Mouse (Mus musculus) limb, embryonic 12.5 days (tissue): ENCODE measurements at regions not wholly inside any gene's neighbourhood (a gene's known extent, or its start where the extent isn't known, plus 50 kb on each side); places are given as distances from the start of the nearest gene placed in this dataset.
A peak's percentile ranks its signal among the peaks of the same experiment; 100 is the strongest.

ENCODE experiments used
- ATAC-seq: fragments of 200-750 bp; cut with Nextera tagmentation; 2 replicates; pipeline ENCODE4 v1.8.0; 2017; ENCODE audit warnings: low read depth, moderate TSS enrichment; ENCODE audit not compliant: insufficient number of reproducible peaks, insufficient read depth, low FRiP score, low TSS enrichment
- H3K27ac ChIP-seq: fragments of 300-500 bp; sonication (generic); 2 replicates; pipeline ENCODE4 v1.5.1; 2016; ENCODE audit warnings: mild to moderate bottlenecking, moderate library complexity
- H3K27me3 ChIP-seq: fragments of 300-500 bp; sonication (generic); 2 replicates; pipeline ENCODE4 v1.6.1; 2016; ENCODE audit warnings: mild to moderate bottlenecking, moderate library complexity
- H3K36me3 ChIP-seq: fragments of 300-500 bp; sonication (generic); 2 replicates; pipeline ENCODE4 v1.6.1; 2016; ENCODE audit warnings: mild to moderate bottlenecking, moderate library complexity
- H3K4me1 ChIP-seq: fragments of 300-500 bp; sonication (generic); replicated peaks from 2 replicates; pipeline ENCODE4 v1.6.1; 2016
- H3K4me2 ChIP-seq: fragments of 300-500 bp; sonication (generic); 2 replicates; pipeline ENCODE4 v1.6.1; 2016; ENCODE audit warnings: mild to moderate bottlenecking, moderate library complexity
- H3K4me3 ChIP-seq: fragments of 300-500 bp; sonication (generic); replicated peaks from 2 replicates; pipeline ENCODE4 v1.5.1; 2016; ENCODE audit warnings: mild to moderate bottlenecking
- H3K9ac ChIP-seq: fragments of 300-500 bp; sonication (generic); replicated peaks from 2 replicates; pipeline ENCODE4 v1.6.1; 2016; ENCODE audit warnings: mild to moderate bottlenecking, moderate library complexity
- H3K9me3 ChIP-seq: fragments of 300-500 bp; sonication (generic); 2 replicates; pipeline ENCODE4 v1.6.1; 2016; ENCODE audit warnings: mild to moderate bottlenecking, moderate library complexity
- WGBS: fragments of 180-500 bp; shearing (Covaris S2); methylation state at CpG from one replicate; pipeline ENCODE4 v1.1.7; 2016; 5-methylcytosine and 5-hydroxymethylcytosine counted together

DNA sequence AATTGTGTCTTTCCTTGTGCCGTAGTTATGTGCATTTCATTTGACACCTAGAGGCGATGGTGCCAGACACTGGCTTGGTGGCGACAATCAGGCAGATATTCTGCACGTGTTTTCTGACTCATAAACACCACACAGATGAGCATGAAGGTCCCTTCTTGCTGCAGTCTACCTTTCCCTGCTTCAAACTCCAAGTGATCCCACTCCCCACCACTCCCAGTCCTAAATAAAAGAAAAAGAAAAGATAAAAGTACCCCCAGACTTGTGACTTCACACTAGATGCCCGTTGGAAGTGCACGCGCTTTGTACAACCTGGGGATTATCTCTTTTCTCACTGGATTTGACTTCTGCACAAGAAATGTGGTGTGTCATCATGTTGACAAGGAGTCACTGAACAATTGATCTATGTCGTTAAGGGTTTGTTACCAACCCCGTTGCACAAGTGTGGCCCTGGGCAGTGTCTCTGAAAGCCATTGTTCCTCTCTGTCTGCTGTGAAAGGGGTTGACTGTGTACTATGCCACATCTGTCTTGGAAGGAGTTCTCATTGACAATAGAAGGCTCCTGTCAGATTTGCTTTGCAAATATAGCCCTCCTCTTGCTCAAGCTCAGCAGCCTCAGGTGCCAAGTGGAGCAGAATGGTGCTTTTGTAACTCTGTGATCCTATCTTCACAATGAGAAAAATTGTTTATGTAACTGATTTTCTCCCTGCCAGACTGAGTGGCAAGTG is 140.1 kb downstream of the Ppp4r2 start:
- peaks cover 60% of the 10 kb centered on the region for H3K4me1 ChIP-seq
- WGBS: 84% methylated on average over 9 of the region's 9 CpGs
- no peak overlapping the region for H3K27ac ChIP-seq
- no peaks in the 10 kb centered on the region for H3K36me3 ChIP-seq
- no peak overlapping the region for H3K9ac ChIP-seq
- no peaks in the 10 kb centered on the region for H3K9me3 ChIP-seq
- no peak overlapping the region for H3K4me2 ChIP-seq
- peaks cover 13% of the 10 kb centered on the region for H3K27me3 ChIP-seq
- no peak overlapping the region for H3K4me3 ChIP-seq
- ATAC-seq: no peak

GRCm38 (mm10) chr6:100974716-100975115 is 141.3 kb downstream of the Ppp4r2 start:
- Histone ChIP-seq H3K9me3 (no peaks in the 10 kb centered on the region), H3K36me3 (no peaks in the 10 kb centered on the region), H3K27ac (no peak overlapping the region; the same call in 1 of the 2 replicates), H3K4me1 (peaks cover 67% of the 10 kb centered on the region), H3K4me3 (no peak overlapping the region), H3K9ac (no peak overlapping the region), H3K4me2 (no peak overlapping the region), H3K27me3 (peaks cover 7% of the 10 kb centered on the region; the same call in 1 of the 2 replicates)
- ATAC-seq: no peak
- WGBS: 92% methylated on average over 5 of the region's 5 CpGs

- no peak overlapping the region for H3K9ac ChIP-seq
- 19% methylated on average over 6 of the region's 6 CpGs for WGBS
- H3K9me3 ChIP-seq: no peaks in the 10 kb centered on the region
- no peak overlapping the region for H3K4me3 ChIP-seq
- H3K27ac ChIP-seq: peak overlapping the region; percentile 74
- 0 out of 2 replicates have a peak, but pooled peaks cover 2% of the 10 kb centered on the region for H3K27me3 ChIP-seq
- H3K4me1 ChIP-seq: peaks cover 63% of the 10 kb centered on the region
- H3K4me2 ChIP-seq: peak overlapping the region; percentile 31
- no peaks in the 10 kb centered on the region for H3K36me3 ChIP-seq
- ATAC-seq: peak; percentile 88
Measured at GRCm38 (mm10) chr6:100975835-100976234, 142.4 kb downstream of the Ppp4r2 start.

DNA sequence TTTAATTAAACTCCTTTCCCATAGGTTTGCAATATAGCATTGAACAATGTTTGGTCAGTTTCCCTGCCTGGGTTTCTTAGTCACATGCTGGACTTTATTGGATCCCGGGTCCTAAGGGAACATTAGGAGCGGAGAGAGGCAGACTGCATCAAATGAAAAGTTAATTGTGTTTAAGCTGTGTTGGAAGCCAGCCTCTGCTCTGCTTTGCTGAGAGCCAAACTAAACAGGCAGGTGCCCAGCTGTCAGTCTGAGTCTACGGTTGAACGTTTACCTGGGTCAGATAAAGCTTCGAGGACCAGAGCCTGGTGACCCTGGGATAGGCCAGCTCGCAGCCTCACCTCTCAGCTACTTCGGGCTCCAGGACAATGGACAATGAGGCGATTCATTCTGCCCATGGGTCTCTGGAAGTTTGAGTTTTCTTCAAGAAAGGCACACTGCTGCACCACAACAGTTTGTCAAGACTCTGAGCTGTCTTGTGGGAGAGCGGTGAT is 143.8 kb downstream of the Ppp4r2 start:
- no peak overlapping the region for H3K4me3 ChIP-seq
- ATAC-seq: peak; percentile 64
- 33% methylated on average over 9 of the region's 9 CpGs for WGBS
- no peak overlapping the region for H3K9ac ChIP-seq
- no peaks in the 10 kb centered on the region for H3K9me3 ChIP-seq
- no peaks in the 10 kb centered on the region for H3K36me3 ChIP-seq
- peak overlapping the region; percentile 82 for H3K27ac ChIP-seq
- peak overlapping the region; percentile 25 for H3K4me2 ChIP-seq
- H3K27me3 ChIP-seq: 0 out of 2 replicates have a peak, but pooled peaks cover 2% of the 10 kb centered on the region
- peaks cover 49% of the 10 kb centered on the region for H3K4me1 ChIP-seq

DNA sequence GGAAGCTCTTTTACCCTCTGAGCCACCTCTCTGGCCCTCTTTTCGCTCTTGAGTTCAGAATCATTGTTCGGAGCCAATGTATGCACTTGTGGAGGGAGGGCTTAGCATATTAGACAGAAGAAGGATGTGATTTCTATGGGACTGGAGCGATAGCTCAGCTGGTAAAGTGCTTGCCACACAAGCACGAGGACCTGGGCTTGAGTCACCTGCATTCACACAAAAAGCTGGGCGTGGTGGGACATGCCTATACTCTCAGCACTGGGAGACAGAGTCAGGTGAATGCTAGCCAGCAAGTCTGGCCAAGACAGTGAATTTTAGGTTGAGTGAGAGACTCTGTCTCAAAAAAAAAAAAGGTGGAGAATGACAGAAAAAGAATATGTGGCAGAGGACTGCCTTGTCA is 144.7 kb downstream of the Ppp4r2 start:
- Histone ChIP-seq H3K4me3 (no peak overlapping the region), H3K9me3 (no peaks in the 10 kb centered on the region), H3K9ac (no peak overlapping the region), H3K27me3 (0 out of 2 replicates have a peak, but pooled peaks cover 2% of the 10 kb centered on the region), H3K4me1 (peaks cover 51% of the 10 kb centered on the region), H3K27ac (peak overlapping the region; percentile 82), H3K4me2 (peak overlapping the region; percentile 25; the same call in 1 of the 2 replicates), H3K36me3 (no peaks in the 10 kb centered on the region)
- no peak for ATAC-seq
- WGBS: 76% methylated on average over 5 of the region's 5 CpGs

DNA sequence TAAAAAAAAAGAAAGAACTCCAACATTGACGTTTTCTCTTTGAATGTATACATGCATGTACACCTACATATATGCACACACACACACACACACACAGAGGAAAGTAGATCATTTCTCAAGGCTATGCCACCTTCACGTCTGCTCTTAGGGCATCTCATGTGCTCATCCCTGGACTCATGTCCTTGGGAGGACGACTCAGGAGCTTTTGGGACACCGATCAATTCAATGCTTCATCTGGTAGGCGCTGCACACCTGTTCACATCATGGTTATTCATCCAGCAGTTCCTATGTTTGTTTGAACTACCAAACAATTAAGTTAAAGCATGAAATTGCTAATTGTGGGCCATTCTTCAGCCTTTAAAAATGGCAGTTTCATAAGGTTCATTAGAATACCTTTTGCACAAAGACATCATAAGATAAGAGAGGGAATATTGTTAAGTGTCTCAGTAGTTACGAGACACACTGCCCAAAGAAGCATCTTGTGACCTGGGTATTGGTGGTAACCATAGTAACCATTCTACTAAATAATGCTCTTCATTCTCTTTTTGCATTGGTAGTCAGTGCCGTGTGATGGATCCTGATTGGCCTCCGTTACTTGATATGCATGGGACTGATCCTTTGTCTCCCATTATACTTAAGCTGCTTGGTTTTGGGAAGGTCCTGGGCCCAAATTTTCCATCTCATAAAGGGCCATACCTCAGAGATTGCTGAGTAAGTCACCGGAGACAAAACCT is 145.5 kb downstream of the Ppp4r2 start:
- Histone ChIP-seq H3K4me2 (no peak overlapping the region), H3K4me1 (peaks cover 56% of the 10 kb centered on the region), H3K4me3 (no peak overlapping the region), H3K27me3 (no peaks in the 10 kb centered on the region), H3K27ac (no peak overlapping the region), H3K36me3 (no peaks in the 10 kb centered on the region), H3K9me3 (no peaks in the 10 kb centered on the region), H3K9ac (no peak overlapping the region)
- WGBS: 91% methylated on average over 9 of the region's 9 CpGs
- no peak for ATAC-seq

DNA sequence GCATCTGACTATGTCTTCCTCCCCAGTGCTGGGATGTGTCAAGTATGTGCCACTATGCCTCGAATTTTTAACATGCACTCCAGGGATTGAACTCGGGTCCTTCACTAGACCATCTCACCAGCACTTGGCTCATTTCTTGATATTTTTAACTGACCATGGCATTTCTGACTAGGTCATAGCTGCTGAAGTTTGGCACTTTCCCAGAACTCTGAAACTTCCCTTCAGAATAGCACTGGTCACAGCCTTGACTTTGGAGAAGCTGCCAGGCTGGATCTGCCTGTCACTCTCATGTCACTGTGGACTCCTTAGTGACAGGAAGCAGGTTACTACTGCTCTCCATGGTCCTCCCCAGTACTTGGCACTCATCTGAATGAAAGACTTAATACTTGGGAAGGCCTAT is 146.7 kb downstream of the Ppp4r2 start:
- ATAC-seq: no peak
- H3K4me1 ChIP-seq: peaks cover 57% of the 10 kb centered on the region
- H3K36me3 ChIP-seq: no peaks in the 10 kb centered on the region
- WGBS: 79% methylated on average over 2 of the region's 2 CpGs
- H3K4me3 ChIP-seq: no peak overlapping the region
- no peak overlapping the region for H3K4me2 ChIP-seq
- H3K27ac ChIP-seq: no peak overlapping the region
- no peak overlapping the region for H3K9ac ChIP-seq
- H3K9me3 ChIP-seq: no peaks in the 10 kb centered on the region
- H3K27me3 ChIP-seq: no peaks in the 10 kb centered on the region

GRCm38 (mm10) chr6:100984861-100985260 is 151.4 kb downstream of the Ppp4r2 start:
- WGBS: 29% methylated on average over 7 of the region's 7 CpGs
- peak overlapping the region; percentile 81 for H3K27ac ChIP-seq
- H3K9ac ChIP-seq: no peak overlapping the region

DNA sequence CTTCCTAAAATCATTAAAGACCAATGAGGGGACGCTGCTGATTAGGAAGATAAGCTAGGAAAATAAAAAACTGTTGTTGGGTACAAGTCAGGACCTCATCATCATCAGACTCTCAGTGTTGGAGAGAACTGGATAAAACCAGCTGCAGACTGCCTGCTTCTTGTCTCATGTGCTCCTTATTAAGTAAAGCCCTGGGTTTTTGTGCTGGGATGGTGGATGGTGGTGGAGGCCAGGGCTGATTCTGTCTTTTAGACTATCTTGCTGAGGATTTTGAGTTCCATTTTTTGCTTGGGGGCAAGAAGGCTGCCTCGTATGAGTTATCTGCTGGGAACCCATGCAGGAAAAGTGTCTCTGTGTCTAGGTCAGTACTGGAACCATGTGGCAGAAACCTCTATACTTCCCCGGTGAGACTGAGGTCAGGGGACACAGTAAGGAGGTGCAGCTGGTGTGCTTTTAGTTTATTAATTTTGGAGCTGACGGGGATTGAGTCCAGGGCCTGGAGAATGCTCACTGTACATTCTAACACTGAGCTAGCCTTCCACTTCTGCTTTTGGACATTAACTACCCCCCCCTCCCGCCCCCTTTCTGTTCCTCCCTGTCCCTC is 152.0 kb downstream of the Ppp4r2 start:
- peak overlapping the region; percentile 81 for H3K27ac ChIP-seq
- no peak overlapping the region for H3K4me3 ChIP-seq
- no peak overlapping the region for H3K9ac ChIP-seq
- ATAC-seq: peak; percentile 64
- no peak overlapping the region for H3K4me2 ChIP-seq
- peaks cover 38% of the 10 kb centered on the region for H3K4me1 ChIP-seq
- H3K36me3 ChIP-seq: no peaks in the 10 kb centered on the region
- 28% methylated on average over 5 of the region's 5 CpGs for WGBS
- no peaks in the 10 kb centered on the region for H3K9me3 ChIP-seq
- no peaks in the 10 kb centered on the region for H3K27me3 ChIP-seq

More at GRCm38 (mm10) chr6:100984861-100985260, 151.4 kb downstream of the Ppp4r2 start:
- Histone ChIP-seq H3K4me1 (peaks cover 38% of the 10 kb centered on the region), H3K4me3 (no peak overlapping the region), H3K27me3 (no peaks in the 10 kb centered on the region), H3K4me2 (no peak overlapping the region), H3K9me3 (no peaks in the 10 kb centered on the region), H3K36me3 (no peaks in the 10 kb centered on the region)
- ATAC-seq: no peak

- H3K9me3 ChIP-seq: no peaks in the 10 kb centered on the region
- H3K27me3 ChIP-seq: no peaks in the 10 kb centered on the region
- H3K4me1 ChIP-seq: peaks cover 40% of the 10 kb centered on the region
- ATAC-seq: no peak
- H3K4me3 ChIP-seq: no peak overlapping the region
- H3K4me2 ChIP-seq: no peak overlapping the region
- H3K27ac ChIP-seq: no peak overlapping the region
- no peak overlapping the region for H3K9ac ChIP-seq
- 60% methylated on average over 6 of the region's 6 CpGs for WGBS
- no peaks in the 10 kb centered on the region for H3K36me3 ChIP-seq
Measured at GRCm38 (mm10) chr6:100988521-100988920, 155.1 kb downstream of the Ppp4r2 start.

- no peaks in the 10 kb centered on the region for H3K9me3 ChIP-seq
- 60% methylated on average over 1 of the region's 1 CpGs for WGBS
- H3K4me3 ChIP-seq: no peak overlapping the region
- H3K4me2 ChIP-seq: no peak overlapping the region
- no peaks in the 10 kb centered on the region for H3K27me3 ChIP-seq
- H3K36me3 ChIP-seq: no peaks in the 10 kb centered on the region
- peaks cover 17% of the 10 kb centered on the region for H3K4me1 ChIP-seq
- no peak overlapping the region for H3K9ac ChIP-seq
- no peak for ATAC-seq
- H3K27ac ChIP-seq: no peak overlapping the region
Measured at GRCm38 (mm10) chr6:100993421-100993820, 160.0 kb downstream of the Ppp4r2 start.
